12 mouse cellular contexts compared by ENCODE assay signal in the genomic region with DNA sequence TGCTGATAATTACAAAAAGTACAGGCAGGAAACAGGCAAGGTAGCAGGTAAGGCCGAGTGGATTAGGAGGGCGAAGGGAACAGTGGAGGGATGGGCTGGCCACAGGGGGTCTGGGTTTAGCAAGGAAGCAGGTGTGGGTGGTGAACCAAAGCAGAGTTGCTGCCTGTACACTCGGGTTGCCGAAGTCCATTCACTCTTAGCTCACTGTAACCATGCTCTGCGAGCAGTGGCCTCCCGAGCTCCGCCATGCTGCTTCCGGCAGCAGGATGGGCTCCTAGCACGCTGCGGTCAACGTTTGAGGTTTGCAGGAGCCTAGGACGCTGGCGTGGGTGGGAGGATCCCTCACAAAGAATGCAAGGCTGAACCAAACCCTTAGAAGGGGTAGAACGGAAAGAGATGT.
"Had no signal": no experiment of that assay in that cellular context is flagged by ENCODE, and none has a peak within 500 bp of the region (broad histone marks: within the 10 kb centered on the region; RNA-seq: fewer than 3 reads in every experiment).

No protein-coding gene starts in this region.

- H3K9ac ChIP-seq: intestine, embryonic 15.5 days; limb, embryonic 15.5 days; liver, embryonic 12.5 days; lung, embryonic 14.5 days had no signal

- DNase-seq: kidney, adult 18-20 months; kidney, postnatal 14 days; lung, embryonic 14.5 days; lung, postnatal 10 days; lung, postnatal 4 days; right cerebral cortex, postnatal 14 days; thymus, adult 18-20 months; thymus, postnatal 14 days had no signal

- ATAC-seq: intestine, embryonic 15.5 days; liver, embryonic 12.5 days had no signal

- H3K27me3 ChIP-seq: intestine, embryonic 15.5 days; limb, embryonic 15.5 days; liver, embryonic 12.5 days had no signal

- H3K4me3 ChIP-seq: intestine, embryonic 15.5 days; left cerebral cortex, adult 2 months; limb, embryonic 15.5 days; liver, embryonic 12.5 days had no signal

- H3K4me1 ChIP-seq: intestine, embryonic 15.5 days; limb, embryonic 15.5 days; liver, embryonic 12.5 days had no signal

- H3K36me3 ChIP-seq: intestine, embryonic 15.5 days; limb, embryonic 15.5 days; liver, embryonic 12.5 days had no signal

- H3K9me3 ChIP-seq: intestine, embryonic 15.5 days; limb, embryonic 15.5 days; liver, embryonic 12.5 days had no signal

- H3K4me2 ChIP-seq: intestine, embryonic 15.5 days; limb, embryonic 15.5 days; liver, embryonic 12.5 days had no signal

- H3K27ac ChIP-seq: intestine, embryonic 15.5 days; left cerebral cortex, adult 2 months; limb, embryonic 15.5 days; liver, embryonic 12.5 days had no signal
